22 mouse cellular contexts compared by ENCODE assay signal in the genomic region with DNA sequence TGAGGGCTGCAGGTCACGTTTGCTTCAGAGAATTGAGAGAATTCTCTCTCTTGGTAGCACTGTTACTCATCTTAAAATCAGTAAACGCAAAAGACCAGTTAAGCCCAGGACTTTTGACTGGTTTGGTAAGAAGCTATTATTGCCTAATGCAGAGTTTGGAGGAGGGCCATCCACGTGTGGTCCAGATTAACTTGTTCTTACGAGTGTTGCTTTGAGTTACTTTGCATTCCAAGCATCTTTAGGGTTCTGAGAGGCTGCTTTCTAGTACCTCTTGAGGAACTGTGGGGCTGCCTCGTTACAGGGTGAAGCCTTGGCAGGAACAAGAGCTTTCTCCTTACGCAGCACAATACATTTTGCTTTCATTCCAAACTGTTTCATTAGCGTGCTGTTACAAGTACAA. TPM values are rescaled to one million over a fixed set of nuclear protein-coding genes. Genes with fewer than 3 reads are reported as not detected.
DNase-seq lines count a peak whose midpoint lies in the region; ATAC-seq and TF ChIP-seq lines count a peak whose summit lies in the region.
"Had no signal": no experiment of that assay in that cellular context is flagged by ENCODE, and none has a peak within 500 bp of the region (broad histone marks: within the 10 kb centered on the region; RNA-seq: fewer than 3 reads in every experiment).

No protein-coding gene starts in this region.

- DNase-seq in heart, adult 11 months: peak; percentile 64
- DNase-seq in heart, postnatal 4 days: no peak
- peak; percentile 82 for DNase-seq in gonadal fat pad, adult 2 months (ENCODE audit: low read depth)
- peak; percentile 93 for DNase-seq in lung, postnatal 0 days (ENCODE audit: low spot score)
- no peak for DNase-seq in kidney, postnatal 25 days
- no peak for DNase-seq in gastrocnemius, postnatal 10 days
- DNase-seq: adrenal gland, adult 8-10 months; B cell, adult 2 months; cerebellum, adult 9-10 months; forebrain, postnatal 0 days; gastrocnemius, postnatal 36 days; kidney, postnatal 4 days had no signal

- H3K4me2 ChIP-seq in lung, postnatal 0 days (replicated peaks; ENCODE audit: low read depth, low read length): no peak overlapping the region
- no peak overlapping the region for H3K4me2 ChIP-seq in intestine, embryonic 16.5 days (ENCODE audit: low read depth, low read length)
- H3K4me2 ChIP-seq: hindbrain, embryonic 15.5 days; limb, embryonic 13.5 days; midbrain, embryonic 11.5 days had no signal

- H3K36me3 ChIP-seq in lung, postnatal 0 days (ENCODE audit: insufficient read depth, low read length): peaks cover 17% of the 10 kb centered on the region
- peaks cover 9% of the 10 kb centered on the region; the same call in 1 of the 2 replicates for H3K36me3 ChIP-seq in intestine, embryonic 16.5 days (ENCODE audit: control insufficient read depth, insufficient read depth, low read length)

- TF ChIP-seq CTCF in lung, postnatal 0 days (IDR thresholded peaks at IDR 0.05): no peak

- H3K9ac ChIP-seq in lung, postnatal 0 days (replicated peaks; ENCODE audit: low read depth): no peak overlapping the region
- H3K9ac ChIP-seq in intestine, embryonic 16.5 days (ENCODE audit: low read depth, low read length): no peak overlapping the region
- H3K9ac ChIP-seq: forebrain, postnatal 0 days; hindbrain, embryonic 15.5 days; limb, embryonic 13.5 days; liver, embryonic 14.5 days had no signal

- H3K9me3 ChIP-seq in lung, postnatal 0 days (ENCODE audit: low read length): no peaks in the 10 kb centered on the region
- H3K9me3 ChIP-seq in intestine, embryonic 16.5 days (ENCODE audit: control insufficient read depth, low read length): no peaks in the 10 kb centered on the region
- H3K9me3 ChIP-seq: G1E; heart, embryonic 10.5 days; hindbrain, embryonic 15.5 days; limb, embryonic 13.5 days had no signal

- H3K4me1 ChIP-seq in lung, postnatal 0 days (ENCODE audit: insufficient read depth, low read depth, low read length): peaks cover 28% of the 10 kb centered on the region; the same call in 1 of the 2 replicates
- H3K4me1 ChIP-seq in intestine, embryonic 16.5 days (ENCODE audit: control insufficient read depth, insufficient read depth, low read length): peaks cover 13% of the 10 kb centered on the region

- ATAC-seq in lung, postnatal 0 days: peak; percentile 94
- no peak for ATAC-seq in intestine, embryonic 16.5 days
- ATAC-seq: forebrain, postnatal 0 days had no signal

- no peaks in the 10 kb centered on the region for H3K27me3 ChIP-seq in lung, postnatal 0 days (replicated peaks; ENCODE audit: insufficient read depth, low read length)
- H3K27me3 ChIP-seq in intestine, embryonic 16.5 days (replicated peaks; ENCODE audit: control insufficient read depth, insufficient read depth, low read length): no peaks in the 10 kb centered on the region
- H3K27me3 ChIP-seq: CH12.LX; hindbrain, embryonic 15.5 days; limb, embryonic 13.5 days had no signal

- H3K4me3 ChIP-seq in lung, postnatal 0 days (ENCODE audit: low read depth, low read length): no peak overlapping the region
- no peak overlapping the region for H3K4me3 ChIP-seq in intestine, embryonic 16.5 days (ENCODE audit: low read length)
- H3K4me3 ChIP-seq: heart, embryonic 10.5 days; hindbrain, embryonic 15.5 days; limb, embryonic 13.5 days had no signal

- peak; percentile 92 for TF ChIP-seq EP300 in lung, postnatal 0 days (IDR thresholded peaks at IDR 0.05)

- 46% methylated on average over 7 of the region's 7 CpGs for WGBS in lung, postnatal 0 days
- 80% methylated on average over 7 of the region's 7 CpGs for WGBS in intestine, embryonic 16.5 days

- H3K27ac ChIP-seq in lung, postnatal 0 days (ENCODE audit: low read length): 0 out of 2 replicates have a peak overlapping the region, but pooled peaks have one; percentile 8
- H3K27ac ChIP-seq in intestine, embryonic 16.5 days (ENCODE audit: low read length): no peak overlapping the region
- H3K27ac ChIP-seq: heart, embryonic 10.5 days; hindbrain, embryonic 15.5 days; limb, embryonic 13.5 days; liver, embryonic 14.5 days had no signal

RNA-seq across cellular contexts. Expression of a gene that starts 5.0 kb away (rescaled TPM):
- 100 to 1,000 TPM; 538 to 559 TPM for total RNA-seq in heart, postnatal 4 days (2021)
- 125 and 132 TPM in 2 replicates for polyA plus RNA-seq in gonadal fat pad, adult 2 months (2012; rRNA removed)
- 70.7 and 72.5 TPM in 2 replicates for polyA plus RNA-seq in lung, postnatal 0 days (2015; fragmentation: Nextera tagmentation; extraction: Ambion mirVana)
- 100 to 1,000 TPM; 284 to 308 TPM for total RNA-seq in gastrocnemius, postnatal 10 days (2021)
- polyA plus RNA-seq in intestine, embryonic 16.5 days (2015; fragmentation: Nextera tagmentation; extraction: Ambion mirVana): 146 and 158 TPM in 2 replicates

RNA-seq across cellular contexts. Expression of a gene that starts 5.1 kb away (rescaled TPM):
- total RNA-seq in heart, postnatal 4 days (2021): 1 to 10 TPM; 2.3 to 2.6 TPM
- 3.0 and 3.4 TPM in 2 replicates for polyA plus RNA-seq in gonadal fat pad, adult 2 months (2012; rRNA removed)
- 3.7 and 5.6 TPM in 2 replicates for polyA plus RNA-seq in lung, postnatal 0 days (2015; fragmentation: Nextera tagmentation; extraction: Ambion mirVana)
- total RNA-seq in gastrocnemius, postnatal 10 days (2021): 1 to 10 TPM; 2.6 to 2.9 TPM
- polyA plus RNA-seq in intestine, embryonic 16.5 days (2015; fragmentation: Nextera tagmentation; extraction: Ambion mirVana): 1.7 and 2.3 TPM in 2 replicates

RNA-seq across cellular contexts. Expression of a gene that starts 35.4 kb away (rescaled TPM):
- 1 to 10 TPM; 2.3 to 3.0 TPM for total RNA-seq in heart, postnatal 4 days (2021)
- 1.6 and 1.9 TPM in 2 replicates for polyA plus RNA-seq in gonadal fat pad, adult 2 months (2012; rRNA removed)
- polyA plus RNA-seq in lung, postnatal 0 days (2015; fragmentation: Nextera tagmentation; extraction: Ambion mirVana): 0.82 and 0.83 TPM in 2 replicates
- total RNA-seq in gastrocnemius, postnatal 10 days (2021): under 1 TPM; 0.33 to 0.68 TPM
- polyA plus RNA-seq in intestine, embryonic 16.5 days (2015; fragmentation: Nextera tagmentation; extraction: Ambion mirVana): 2.4 TPM in 2 replicates
- total RNA-seq: hematopoietic stem cell, adult 5-6 weeks; megakaryocyte progenitor cell, adult 5-6 weeks had no signal

Comparison
In these comparisons a context has a peak if more than half of its experiments do, and no peak if none do; other contexts are left out.
1. DNase-seq: peak in heart, adult 11 months (single experiment), gonadal fat pad, adult 2 months (single experiment) and lung, postnatal 0 days (single experiment); none in heart, postnatal 4 days (single experiment), kidney, postnatal 25 days (0 of 2) and gastrocnemius, postnatal 10 days (single experiment).